Comparison of ENCODE assay signal across 10 mouse cellular contexts in the genomic region with DNA sequence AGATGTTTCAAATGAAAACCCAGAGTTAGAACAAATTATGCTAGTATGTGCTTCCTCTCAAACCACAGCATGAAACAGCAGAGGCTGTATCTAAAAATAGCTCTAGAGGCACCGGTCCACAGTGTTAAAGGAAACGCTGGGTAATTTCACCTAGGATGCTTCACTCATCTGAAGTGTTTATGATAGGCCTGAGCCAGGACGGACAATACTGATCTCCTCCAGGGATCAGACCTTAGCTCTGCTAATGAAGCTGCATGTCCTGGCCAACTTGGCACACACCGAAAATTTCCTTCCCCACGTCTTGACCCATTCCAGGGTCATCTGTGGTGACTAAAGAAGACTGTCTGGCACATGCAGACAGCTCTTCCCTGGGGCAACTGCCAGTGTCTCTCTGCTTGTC. TPM values are rescaled to one million over a fixed set of nuclear protein-coding genes. Genes with fewer than 3 reads are reported as not detected.
DNase-seq lines count a peak whose midpoint lies in the region; ATAC-seq and TF ChIP-seq lines count a peak whose summit lies in the region.
"Had no signal": no experiment of that assay in that cellular context is flagged by ENCODE, and none has a peak within 500 bp of the region (broad histone marks: within the 10 kb centered on the region; RNA-seq: fewer than 3 reads in every experiment).

No protein-coding gene starts in this region.

- H3K27ac ChIP-seq in left cerebral cortex, adult 2 months = peak overlapping the region; percentile 42; the same call in 1 of the 2 replicates
- H3K27ac ChIP-seq in gastrocnemius, adult 2 months = peak overlapping the region; percentile 63
- H3K27ac ChIP-seq in forebrain, embryonic 16.5 days (ENCODE audit: low read length) = no peak overlapping the region
- no peak overlapping the region for H3K27ac ChIP-seq in liver, embryonic 11.5 days (ENCODE audit: low read depth, low read length)
- H3K27ac ChIP-seq: hindbrain, embryonic 15.5 days; midbrain, embryonic 12.5 days had no signal

- no peak overlapping the region for H3K4me3 ChIP-seq in left cerebral cortex, adult 2 months
- peak overlapping the region; percentile 19; the same call in 1 of the 2 replicates for H3K4me3 ChIP-seq in gastrocnemius, adult 2 months
- H3K4me3 ChIP-seq in forebrain, embryonic 16.5 days (replicated peaks; ENCODE audit: low read length) = no peak overlapping the region
- no peak overlapping the region for H3K4me3 ChIP-seq in liver, embryonic 11.5 days (ENCODE audit: low read depth, low read length)
- H3K4me3 ChIP-seq: hindbrain, embryonic 15.5 days; midbrain, embryonic 12.5 days had no signal

- H3K9me3 ChIP-seq in forebrain, embryonic 16.5 days (ENCODE audit: control insufficient read depth, low read length) = no peaks in the 10 kb centered on the region
- H3K9me3 ChIP-seq in liver, embryonic 11.5 days (ENCODE audit: control insufficient read depth, low read length) = no peaks in the 10 kb centered on the region
- H3K9me3 ChIP-seq: hindbrain, embryonic 15.5 days; midbrain, embryonic 12.5 days had no signal

- TF ChIP-seq CTCF in left cerebral cortex, adult 2 months (IDR thresholded peaks at IDR 0.05) = no peak
- TF ChIP-seq CTCF in gastrocnemius, adult 2 months (IDR thresholded peaks at IDR 0.05) = no peak

- peak; percentile 56 for ATAC-seq in megakaryocyte, adult 5-6 weeks (ENCODE audit: poor library complexity, severe bottlenecking)
- ATAC-seq in forebrain, embryonic 16.5 days = no peak
- no peak for ATAC-seq in liver, embryonic 11.5 days (replicated peaks; ENCODE audit: low FRiP score)

- no peaks in the 10 kb centered on the region for H3K36me3 ChIP-seq in forebrain, embryonic 16.5 days (ENCODE audit: control insufficient read depth, insufficient read depth)
- no peaks in the 10 kb centered on the region for H3K36me3 ChIP-seq in liver, embryonic 11.5 days (ENCODE audit: control insufficient read depth, insufficient read depth, low read length)
- H3K36me3 ChIP-seq: hindbrain, embryonic 15.5 days; midbrain, embryonic 12.5 days had no signal

- no peaks in the 10 kb centered on the region for H3K27me3 ChIP-seq in forebrain, embryonic 16.5 days (replicated peaks; ENCODE audit: control insufficient read depth, insufficient read depth, low read length)
- no peaks in the 10 kb centered on the region for H3K27me3 ChIP-seq in liver, embryonic 11.5 days (replicated peaks; ENCODE audit: control insufficient read depth, insufficient read depth, low read length)

- WGBS in forebrain, embryonic 16.5 days = 62% methylated on average over 5 of the region's 5 CpGs
- 44% methylated on average over 5 of the region's 5 CpGs for WGBS in liver, embryonic 11.5 days

- no peak overlapping the region for H3K9ac ChIP-seq in forebrain, embryonic 16.5 days (replicated peaks; ENCODE audit: low read depth, low read length)
- H3K9ac ChIP-seq in liver, embryonic 11.5 days (ENCODE audit: low read depth, low read length) = no peak overlapping the region
- H3K9ac ChIP-seq: hindbrain, embryonic 15.5 days; midbrain, embryonic 12.5 days had no signal

- no peaks in the 10 kb centered on the region for H3K4me1 ChIP-seq in forebrain, embryonic 16.5 days (replicated peaks; ENCODE audit: control insufficient read depth, insufficient read depth, low read length)
- H3K4me1 ChIP-seq in liver, embryonic 11.5 days (replicated peaks; ENCODE audit: control insufficient read depth, insufficient read depth, low read length) = no peaks in the 10 kb centered on the region
- H3K4me1 ChIP-seq: hindbrain, embryonic 15.5 days; midbrain, embryonic 12.5 days had no signal

- no peak overlapping the region for H3K4me2 ChIP-seq in forebrain, embryonic 16.5 days (ENCODE audit: low read length)
- H3K4me2 ChIP-seq in liver, embryonic 11.5 days = no peak overlapping the region
- H3K4me2 ChIP-seq: hindbrain, embryonic 15.5 days; midbrain, embryonic 12.5 days had no signal

- DNase-seq in left cerebral cortex, adult 2 months (ENCODE audit: extremely low spot score in 1 of 2, low spot score in 2 of 2) = no peak
- DNase-seq in left cerebral cortex, adult 18-20 months (ENCODE audit: low spot score in 2 of 2) = no peak
- DNase-seq in adrenal gland, postnatal 25 days = peak; percentile 3
- peak; percentile 50 for DNase-seq in gastrocnemius, adult 2 months
- no peak for DNase-seq in liver, embryonic 11.5 days (ENCODE audit: low spot score)
- no peak for DNase-seq in urinary bladder, postnatal 25 days (ENCODE audit: low spot score)

- intact Hi-C loops in left cerebral cortex, adult 2 months (cut with DNase I) = loop anchor here (2.0 kb wide), 1 partner anchor 31 kb away; no protein-coding TSS in a partner anchor
- intact Hi-C loops in gastrocnemius, adult 2 months (cut with DNase I) = no loop called here

RNA-seq across cellular contexts. Expression of a gene that starts 29.4 kb away (rescaled TPM):
- 10 to 100 TPM; 30.3 to 39.9 TPM for total RNA-seq in left cerebral cortex, adult 2 months (2021)
- 10 to 100 TPM; 35.5 to 38.8 TPM for total RNA-seq in left cerebral cortex, adult 18-20 months (2021)
- total RNA-seq in adrenal gland, postnatal 25 days (2021) = 15.2 and 16.9 TPM in 2 replicates
- 10 to 100 TPM; 25.9 to 32.3 TPM for total RNA-seq in gastrocnemius, adult 2 months (2021)
- 353 and 406 TPM in 2 replicates for total RNA-seq in megakaryocyte, adult 5-6 weeks (2015)
- 207 and 221 TPM in 2 replicates for total RNA-seq in megakaryocyte, adult 5-6 weeks (2017)
- polyA plus RNA-seq in forebrain, embryonic 16.5 days (2015; fragmentation: Nextera tagmentation; extraction: Ambion mirVana) = 128 and 130 TPM in 2 replicates
- 8.5 and 9.1 TPM in 2 replicates for polyA plus RNA-seq in liver, embryonic 11.5 days (2014; fragmentation: Nextera tagmentation; extraction: Ambion mirVana)

Comparison
In these comparisons a context has a peak if more than half of its experiments do, and no peak if none do; other contexts are left out.
1. DNase-seq: peak in adrenal gland, postnatal 25 days (single experiment) and gastrocnemius, adult 2 months (single experiment); none in left cerebral cortex, adult 2 months (0 of 2), left cerebral cortex, adult 18-20 months (0 of 2), liver, embryonic 11.5 days (single experiment) and urinary bladder, postnatal 25 days (single experiment).
2. H3K27ac ChIP-seq: peak in left cerebral cortex, adult 2 months (single experiment) and gastrocnemius, adult 2 months (single experiment); none in forebrain, embryonic 16.5 days (single experiment) and liver, embryonic 11.5 days (single experiment).
3. RNA of a gene that starts 29.4 kb away (total RNA-seq): 207 to 406 TPM in megakaryocyte, adult 5-6 weeks; 30.3 to 39.9 TPM in left cerebral cortex, adult 2 months, 35.5 to 38.8 TPM in left cerebral cortex, adult 18-20 months, 25.9 to 32.3 TPM in gastrocnemius, adult 2 months and 15.2 to 16.9 TPM in adrenal gland, postnatal 25 days; every median in the first group is over 4 times any median in the second.